Mouse (Mus musculus): ENCODE measurements around the gene Slc43a1. TPM values are rescaled to one million over a fixed set of nuclear protein-coding genes. Genes with fewer than 3 reads are reported as not detected.

Slc43a1 gene
- polyA plus RNA-seq, 1 experiment from 2014 or later = 36.6 TPM

- 5% methylated on average over 11 of the region's 11 CpGs for WGBS
- Histone ChIP-seq H3K4me3 (peak overlapping the region; percentile 39), H3K27me3 (ENCODE audit: low read depth, poor library complexity, severe bottlenecking) (peaks cover 98% of the 10 kb centered on the region), H3K9me3 (replicated peaks) (no peaks in the 10 kb centered on the region), H3K27ac (peak overlapping the region; percentile 42; the same call in 1 of the 2 replicates), H3K4me1 (peaks cover 47% of the 10 kb centered on the region), H3K36me3 (no peaks in the 10 kb centered on the region)
- peak; percentile 53 for DNase-seq (ENCODE audit: low spot score)
Observed at GRCm38 (mm10) chr2:84883530-84883929, 44.9 kb downstream of the Slc43a1 start.

DNA sequence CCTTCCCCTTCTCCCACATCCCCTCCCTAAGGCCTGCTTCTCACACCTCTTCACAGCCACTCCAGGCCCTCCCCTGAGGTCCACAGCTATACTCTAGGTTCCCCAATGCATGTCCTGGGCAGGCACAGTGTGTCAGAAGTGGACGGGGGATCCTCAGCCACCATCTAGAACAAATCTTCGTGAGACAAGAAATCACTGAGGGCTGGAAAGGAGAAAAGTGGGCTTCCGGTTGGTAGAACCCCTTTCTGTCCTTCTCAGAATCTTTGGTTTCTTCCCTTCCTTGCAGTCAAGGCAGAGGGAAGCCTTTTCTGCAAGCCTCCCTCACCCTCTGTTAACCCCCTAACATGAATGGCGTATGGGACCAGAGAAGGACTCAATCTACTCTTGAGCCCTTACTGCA lies 45.3 kb downstream of the Slc43a1 start:
- Histone ChIP-seq H3K27ac (0 out of 2 replicates have a peak overlapping the region, but pooled peaks have one; percentile 42), H3K4me1 (peaks cover 50% of the 10 kb centered on the region), H3K36me3 (no peaks in the 10 kb centered on the region), H3K4me3 (peak overlapping the region; percentile 39; the same call in 1 of the 2 replicates), H3K9me3 (replicated peaks) (no peaks in the 10 kb centered on the region), H3K27me3 (ENCODE audit: low read depth, poor library complexity, severe bottlenecking) (peaks cover 99% of the 10 kb centered on the region)
- DNase-seq (ENCODE audit: low spot score) = no peak
- 55% methylated on average over 4 of the region's 4 CpGs for WGBS

- no peak overlapping the region for H3K27ac ChIP-seq
- peak; percentile 29 for DNase-seq (ENCODE audit: low spot score)
- peaks cover 100% of the 10 kb centered on the region for H3K27me3 ChIP-seq (ENCODE audit: low read depth, poor library complexity, severe bottlenecking)
- H3K36me3 ChIP-seq = no peaks in the 10 kb centered on the region
- H3K9me3 ChIP-seq (replicated peaks) = no peaks in the 10 kb centered on the region
- H3K4me1 ChIP-seq = peaks cover 56% of the 10 kb centered on the region
- WGBS = 48% methylated on average over 4 of the region's 4 CpGs
- H3K4me3 ChIP-seq = no peak overlapping the region
Observed at GRCm38 (mm10) chr2:84884611-84885010, 46.0 kb downstream of the Slc43a1 start.

DNA sequence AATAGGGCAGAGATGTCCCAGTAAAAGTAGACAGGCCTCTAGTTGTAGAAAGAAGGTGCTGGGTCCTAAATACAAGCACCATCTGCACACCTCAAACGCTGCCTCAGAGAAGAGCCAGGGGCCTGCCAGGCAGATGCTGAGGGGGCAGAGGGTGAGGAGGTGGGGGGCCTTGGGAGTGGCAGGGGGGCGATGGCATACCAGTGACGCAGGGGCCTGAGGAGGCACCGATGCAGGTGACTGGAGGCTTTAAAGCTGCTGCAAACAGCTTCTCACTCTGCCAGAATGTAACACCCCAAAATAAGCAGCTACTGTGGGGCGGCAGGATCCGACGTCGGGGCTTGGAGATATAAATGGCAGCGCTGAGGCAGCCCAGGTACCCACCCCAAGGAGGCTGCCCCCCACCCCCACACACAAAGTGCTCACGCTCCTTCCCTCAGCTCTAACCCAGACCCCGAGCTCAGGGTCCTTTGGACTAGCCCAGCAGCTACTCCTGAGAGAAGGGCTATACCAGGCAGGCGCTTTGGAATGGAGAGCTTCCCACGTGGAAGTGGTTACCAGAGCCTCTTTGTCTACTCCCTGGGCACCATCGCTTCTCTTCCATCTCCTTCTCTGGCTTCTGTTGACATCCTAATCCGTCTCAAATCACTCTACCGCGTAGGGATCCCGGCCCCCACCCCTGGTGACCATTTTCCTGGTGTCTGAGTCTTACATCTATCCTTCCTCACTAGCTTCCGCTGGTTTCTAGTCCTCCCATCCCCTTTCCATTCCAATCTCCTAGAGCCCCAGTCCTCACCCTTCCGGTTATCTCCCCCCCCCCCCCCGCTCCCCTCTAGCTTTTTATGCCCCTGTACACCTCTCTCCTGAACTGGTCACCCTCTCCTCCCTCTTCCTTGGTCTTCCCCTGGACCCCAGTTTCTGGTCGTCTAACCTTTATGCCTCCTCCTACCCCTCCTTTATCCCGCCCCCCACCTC lies 46.7 kb downstream of the Slc43a1 start:
- H3K36me3 ChIP-seq = no peaks in the 10 kb centered on the region
- 13% methylated on average over 21 of the region's 23 CpGs for WGBS
- no peak overlapping the region for H3K27ac ChIP-seq
- no peaks in the 10 kb centered on the region for H3K9me3 ChIP-seq (replicated peaks)
- peak overlapping the region; percentile 63 for H3K4me3 ChIP-seq
- H3K4me1 ChIP-seq = peaks cover 56% of the 10 kb centered on the region
- H3K27me3 ChIP-seq (ENCODE audit: low read depth, poor library complexity, severe bottlenecking) = peaks cover 100% of the 10 kb centered on the region
- DNase-seq (ENCODE audit: low spot score) = peak; percentile 60

DNA sequence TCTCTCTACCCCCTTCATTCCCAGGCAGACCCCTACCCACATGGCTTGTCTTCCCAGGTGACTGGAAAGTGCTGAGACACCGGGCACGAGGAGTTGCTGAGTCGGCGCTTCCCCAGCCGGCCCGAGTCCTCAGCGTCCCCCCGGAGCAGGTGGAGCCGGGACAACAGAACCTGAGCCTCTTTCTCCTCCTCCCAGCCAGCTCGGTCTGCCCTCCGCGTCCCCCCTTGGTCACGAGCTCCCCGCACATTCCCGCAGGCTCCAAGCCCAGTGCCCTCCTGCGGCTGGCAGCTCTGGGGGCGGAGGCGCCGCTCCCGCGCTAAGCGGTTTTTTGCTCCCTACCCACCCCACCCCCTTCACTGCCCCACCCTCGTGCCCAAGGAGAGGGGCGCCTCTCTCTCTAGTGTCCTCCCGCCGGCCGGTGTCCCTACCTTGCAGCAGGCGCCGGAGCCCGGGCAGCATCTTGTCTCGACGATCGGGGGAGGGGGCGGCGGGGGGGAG lies 47.6 kb downstream of the Slc43a1 start, which contains the start of gene Rtn4rl2:
Gene Rtn4rl2 (minus strand): TSS at position 477 of the 498 bp plus-strand sequence.
- DNase-seq (ENCODE audit: low spot score) = peak; percentile 67
- H3K4me3 ChIP-seq = peak within 1 kb of the TSS; percentile 63
- peak within 1 kb of the TSS; percentile 61 for H3K27ac ChIP-seq
- H3K27me3 ChIP-seq (ENCODE audit: low read depth, poor library complexity, severe bottlenecking) = peaks cover 100% of the 10 kb centered on the region
- H3K9me3 ChIP-seq (replicated peaks) = no peaks in the 10 kb centered on the region
- H3K4me1 ChIP-seq = peaks cover 56% of the 10 kb centered on the region
- H3K36me3 ChIP-seq = no peaks in the 10 kb centered on the region
- WGBS = under 1% methylated on average over 32 of the region's 35 CpGs

DNA sequence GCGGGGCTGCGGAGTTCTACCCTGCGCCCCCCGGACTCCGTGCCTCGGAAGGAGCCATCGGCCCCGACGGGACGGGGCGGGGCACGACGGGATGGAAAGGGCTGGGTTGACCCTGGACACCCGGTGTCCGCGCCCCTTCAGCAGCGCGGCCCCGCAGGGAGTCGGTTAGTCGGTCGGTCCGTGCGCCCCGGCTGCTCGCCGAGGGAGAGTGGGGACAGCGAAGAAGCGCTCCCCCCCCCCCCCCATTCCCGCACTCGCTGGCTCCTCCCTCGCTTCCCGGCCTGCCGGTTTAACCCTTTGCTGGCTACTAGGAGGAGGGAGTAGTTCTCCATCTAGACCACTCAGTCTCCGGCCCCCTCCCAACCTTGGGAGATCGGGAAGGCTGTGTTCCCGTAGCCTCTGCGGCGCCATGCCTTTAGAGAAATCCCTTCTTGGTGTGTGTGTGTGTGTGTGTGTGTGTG lies 48.2 kb downstream of the Slc43a1 start:
- Histone ChIP-seq H3K36me3 (no peaks in the 10 kb centered on the region), H3K9me3 (replicated peaks) (no peaks in the 10 kb centered on the region), H3K4me1 (peaks cover 56% of the 10 kb centered on the region), H3K4me3 (peak overlapping the region; percentile 63), H3K27ac (peak overlapping the region; percentile 61), H3K27me3 (ENCODE audit: low read depth, poor library complexity, severe bottlenecking) (peaks cover 96% of the 10 kb centered on the region)
- WGBS = under 1% methylated on average over 33 of the region's 39 CpGs
- peak; percentile 78 for DNase-seq (ENCODE audit: low spot score)

GRCm38 (mm10) chr2:84887411-84888271 lies 49.0 kb downstream of the Slc43a1 start:
- Histone ChIP-seq H3K36me3 (no peaks in the 10 kb centered on the region), H3K27me3 (ENCODE audit: low read depth, poor library complexity, severe bottlenecking) (peaks cover 96% of the 10 kb centered on the region), H3K4me3 (peak overlapping the region; percentile 63), H3K27ac (no peak overlapping the region), H3K9me3 (replicated peaks) (no peaks in the 10 kb centered on the region), H3K4me1 (peaks cover 54% of the 10 kb centered on the region)
- peak; percentile 63 for DNase-seq (ENCODE audit: low spot score)
- WGBS = under 1% methylated on average over 58 of the region's 58 CpGs

GRCm38 (mm10) chr2:84888657-84889315 lies 50.1 kb downstream of the Slc43a1 start:
- WGBS = 3% methylated on average over 28 of the region's 28 CpGs
- peaks cover 92% of the 10 kb centered on the region for H3K27me3 ChIP-seq (ENCODE audit: low read depth, poor library complexity, severe bottlenecking)
- H3K4me3 ChIP-seq = peak overlapping the region; percentile 40
- H3K4me1 ChIP-seq = peaks cover 42% of the 10 kb centered on the region
- H3K9me3 ChIP-seq (replicated peaks) = no peaks in the 10 kb centered on the region
- no peak overlapping the region for H3K27ac ChIP-seq
- peak; percentile 74 for DNase-seq (ENCODE audit: low spot score)
- no peaks in the 10 kb centered on the region for H3K36me3 ChIP-seq

- H3K27me3 ChIP-seq (ENCODE audit: low read depth, poor library complexity, severe bottlenecking) = peaks cover 85% of the 10 kb centered on the region
- peak overlapping the region; percentile 40 for H3K4me3 ChIP-seq
- 12% methylated on average over 14 of the region's 14 CpGs for WGBS
- H3K27ac ChIP-seq = no peak overlapping the region
- H3K9me3 ChIP-seq (replicated peaks) = no peaks in the 10 kb centered on the region
- H3K4me1 ChIP-seq = peaks cover 39% of the 10 kb centered on the region
- peak; percentile 53 for DNase-seq (ENCODE audit: low spot score)
- H3K36me3 ChIP-seq = no peaks in the 10 kb centered on the region
Observed at GRCm38 (mm10) chr2:84889316-84890044, 50.8 kb downstream of the Slc43a1 start.

DNA sequence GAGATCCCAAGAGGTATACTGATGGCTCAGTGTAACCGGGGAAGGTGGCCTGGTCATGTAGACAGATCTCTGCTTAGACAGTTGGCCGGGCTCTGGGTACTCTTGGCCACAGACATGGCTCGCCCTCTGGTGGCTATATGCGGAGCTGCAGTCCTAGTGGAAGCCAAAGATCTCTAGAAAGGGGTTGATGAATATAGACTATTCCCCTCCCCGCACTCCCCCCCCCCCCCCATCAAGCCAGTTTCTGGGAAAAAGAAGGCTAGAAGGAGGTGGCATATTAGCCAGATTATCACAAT lies 51.3 kb downstream of the Slc43a1 start:
- Histone ChIP-seq H3K27me3 (ENCODE audit: low read depth, poor library complexity, severe bottlenecking) (peaks cover 80% of the 10 kb centered on the region), H3K4me1 (peaks cover 39% of the 10 kb centered on the region), H3K36me3 (no peaks in the 10 kb centered on the region)

GRCm38 (mm10) chr2:84893359-84893758 lies 54.7 kb downstream of the Slc43a1 start:
- no peak for DNase-seq (ENCODE audit: low spot score)
- no peak overlapping the region for H3K4me3 ChIP-seq
- no peak overlapping the region for H3K27ac ChIP-seq
- peaks cover 46% of the 10 kb centered on the region for H3K27me3 ChIP-seq (ENCODE audit: low read depth, poor library complexity, severe bottlenecking)
- H3K9me3 ChIP-seq (replicated peaks) = no peaks in the 10 kb centered on the region
- 55% methylated on average over 6 of the region's 6 CpGs for WGBS
- no peaks in the 10 kb centered on the region for H3K36me3 ChIP-seq
- H3K4me1 ChIP-seq = peaks cover 10% of the 10 kb centered on the region

More for the DNA sequence above, 51.3 kb downstream of the Slc43a1 start:
- Histone ChIP-seq H3K4me3 (no peak overlapping the region), H3K27ac (no peak overlapping the region), H3K9me3 (replicated peaks) (no peaks in the 10 kb centered on the region)
- 3% methylated on average over 5 of the region's 5 CpGs for WGBS
- DNase-seq (ENCODE audit: low spot score) = peak; percentile 85
